Mouse (Mus musculus): Measurements from ENCODE around the gene Tent5b. TPM values are rescaled to one million over a fixed set of nuclear protein-coding genes. Genes with fewer than 3 reads are reported as not detected.

Tent5b gene
- total RNA-seq, 1 experiment from 2014 or later, result 0.12 TPM

DNA sequence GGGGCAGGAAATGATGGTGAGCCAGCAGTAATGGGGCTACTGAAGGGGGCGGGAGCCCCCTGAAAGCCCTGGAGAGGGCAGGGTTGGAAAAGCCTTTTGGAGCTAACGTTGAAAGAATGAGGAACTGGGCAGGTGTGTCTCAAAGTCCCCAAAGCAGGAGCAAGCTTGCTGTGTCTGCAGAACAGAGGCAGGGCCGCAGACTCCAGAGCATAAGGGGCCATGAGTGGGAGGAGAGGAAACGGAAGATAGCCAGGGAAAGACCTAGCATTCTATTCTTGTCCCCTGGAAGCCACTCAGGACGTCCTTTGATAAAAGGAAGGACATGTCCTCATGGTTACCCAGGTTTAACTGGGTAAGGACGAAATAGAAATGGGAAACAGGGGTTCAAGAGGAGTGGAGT is 16.7 kb upstream of the Tent5b start:
- ATAC-seq (ENCODE audit: extremely low read depth, insufficient number of reproducible peaks, low FRiP score, poor library complexity, severe bottlenecking), result no peak

GRCm38 (mm10) chr4:133468080-133468479 is 11.9 kb upstream of the Tent5b start:
- ATAC-seq (ENCODE audit: extremely low read depth, insufficient number of reproducible peaks, low FRiP score, poor library complexity, severe bottlenecking), result peak; percentile 56; the same call in 1 of the 2 replicates

DNA sequence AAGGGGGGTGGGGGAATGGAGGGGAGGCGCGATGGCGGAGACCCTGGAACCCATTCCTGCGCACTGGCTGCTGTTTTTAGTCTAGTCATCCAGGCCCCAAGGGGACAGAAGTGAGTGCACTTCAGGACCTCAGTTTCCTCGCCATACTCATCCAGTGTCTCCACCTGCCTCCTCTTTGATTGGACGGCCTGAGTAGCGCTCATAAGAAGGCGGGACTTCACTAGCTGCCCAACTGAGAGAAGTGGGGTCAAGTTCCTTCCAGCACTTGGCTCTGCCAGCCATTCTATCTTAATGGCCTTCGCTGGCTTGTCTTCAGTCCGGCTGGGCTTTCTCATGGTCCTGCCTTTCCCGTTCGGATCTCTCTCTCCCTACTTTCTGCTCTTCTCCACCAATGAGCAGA is 10.8 kb upstream of the Tent5b start:
- no peak for ATAC-seq (ENCODE audit: extremely low read depth, insufficient number of reproducible peaks, low FRiP score, poor library complexity, severe bottlenecking)

DNA sequence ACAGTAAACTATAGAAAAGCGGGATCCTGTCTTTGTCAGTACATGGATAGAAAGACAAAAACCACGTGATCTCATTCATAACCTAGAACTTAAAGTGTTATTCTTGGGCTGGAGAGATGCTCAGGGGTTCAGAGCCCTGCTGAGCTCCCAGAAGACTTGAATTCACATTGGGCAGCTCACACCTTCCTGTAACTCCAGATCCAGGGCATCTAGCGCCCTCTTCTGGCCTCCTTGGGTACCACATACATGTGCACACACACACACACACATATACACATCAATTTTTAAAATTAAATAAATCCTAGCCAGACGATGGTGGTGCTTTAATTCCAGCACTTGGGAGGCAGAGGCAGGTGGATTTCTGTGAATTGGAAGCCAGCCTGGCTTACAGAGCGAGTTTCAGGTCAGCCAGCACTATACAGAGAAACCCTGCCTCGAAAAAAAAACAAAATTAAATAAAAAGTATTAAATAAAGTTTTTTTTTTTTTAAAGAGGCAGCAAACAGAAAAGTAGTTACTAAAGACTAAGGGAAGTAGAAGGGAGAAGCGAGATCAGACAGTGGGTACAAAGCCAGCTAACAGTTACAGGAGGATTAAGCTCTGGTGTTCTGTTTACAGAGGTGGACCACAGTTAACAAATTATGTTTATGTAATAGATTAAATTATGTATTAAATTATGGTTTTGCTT is 8.7 kb upstream of the Tent5b start:
- ATAC-seq (ENCODE audit: extremely low read depth, insufficient number of reproducible peaks, low FRiP score, poor library complexity, severe bottlenecking), result no peak

- ATAC-seq (ENCODE audit: extremely low read depth, insufficient number of reproducible peaks, low FRiP score, poor library complexity, severe bottlenecking), result no peak
These were observed 6.1 kb upstream of the Tent5b start for GRCm38 (mm10) chr4:133473833-133474232.

DNA sequence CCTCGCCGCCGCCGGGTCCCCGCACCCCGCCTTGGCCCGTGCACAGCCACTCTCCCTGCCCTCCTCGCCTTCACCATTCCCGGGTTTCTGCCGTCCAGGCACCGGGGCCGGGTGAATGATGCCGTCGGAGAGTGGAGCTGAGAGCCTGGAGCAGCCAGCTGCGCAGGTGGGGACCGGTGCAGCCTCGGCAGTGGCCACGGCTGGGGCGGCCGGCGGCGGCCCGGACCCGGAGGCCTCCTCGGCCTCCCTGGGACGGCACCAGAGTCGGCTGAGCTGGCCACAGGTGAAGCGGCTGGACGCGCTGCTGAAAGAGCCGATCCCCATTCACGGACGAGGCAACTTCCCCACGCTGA is 229 bp downstream of the Tent5b start:
- no peak for ATAC-seq (ENCODE audit: extremely low read depth, insufficient number of reproducible peaks, low FRiP score, poor library complexity, severe bottlenecking)

DNA sequence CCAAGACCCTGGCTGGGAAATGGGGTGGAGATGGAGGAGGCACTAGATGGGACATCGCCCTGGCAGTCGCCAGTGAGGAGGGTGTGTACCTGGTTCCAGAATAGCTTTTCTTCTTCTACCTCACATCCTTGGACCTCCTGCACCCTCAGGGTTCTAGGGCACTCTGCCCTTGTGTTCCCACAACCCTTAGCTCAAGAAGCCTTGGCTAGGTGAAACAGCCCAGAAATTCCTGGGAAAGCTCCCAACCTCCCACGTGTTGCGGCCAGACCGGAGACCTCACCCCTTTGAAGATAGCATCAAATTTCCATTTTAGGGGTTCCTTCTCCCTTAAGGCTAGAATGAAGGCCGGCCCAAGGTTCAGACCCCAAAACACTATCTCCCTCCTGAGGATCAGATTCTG is 822 bp downstream of the Tent5b start:
- ATAC-seq (ENCODE audit: extremely low read depth, insufficient number of reproducible peaks, low FRiP score, poor library complexity, severe bottlenecking), result no peak

DNA sequence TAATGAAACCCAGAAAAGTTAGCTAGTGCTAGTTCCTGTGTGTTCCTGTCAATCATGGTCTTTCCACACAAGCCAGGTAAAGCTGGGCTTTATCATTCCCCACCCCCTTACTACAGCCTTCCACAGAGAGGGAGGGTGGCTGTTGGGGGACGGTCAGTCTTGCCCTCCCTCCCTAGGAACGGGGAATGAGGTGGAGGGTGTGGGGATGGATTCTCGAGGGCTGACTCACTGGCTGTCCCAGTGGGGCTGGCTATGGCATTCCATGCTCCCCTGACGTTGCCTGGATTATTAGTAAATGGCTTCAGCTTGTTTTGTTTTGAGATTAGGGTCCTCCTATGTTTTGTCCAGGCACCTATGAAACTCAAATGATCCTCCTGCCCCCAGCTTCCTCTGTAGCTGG is 1.6 kb downstream of the Tent5b start:
- ATAC-seq (ENCODE audit: extremely low read depth, insufficient number of reproducible peaks, low FRiP score, poor library complexity, severe bottlenecking), result no peak

- no peak for ATAC-seq (ENCODE audit: extremely low read depth, insufficient number of reproducible peaks, low FRiP score, poor library complexity, severe bottlenecking)
These were observed 2.5 kb downstream of the Tent5b start for GRCm38 (mm10) chr4:133482479-133482878.

- no peak for ATAC-seq (ENCODE audit: extremely low read depth, insufficient number of reproducible peaks, low FRiP score, poor library complexity, severe bottlenecking)
These were observed 4.5 kb downstream of the Tent5b start for GRCm38 (mm10) chr4:133484266-133485025.

- no peak for ATAC-seq (ENCODE audit: extremely low read depth, insufficient number of reproducible peaks, low FRiP score, poor library complexity, severe bottlenecking)
These were observed 5.9 kb downstream of the Tent5b start for GRCm38 (mm10) chr4:133485691-133486425.

DNA sequence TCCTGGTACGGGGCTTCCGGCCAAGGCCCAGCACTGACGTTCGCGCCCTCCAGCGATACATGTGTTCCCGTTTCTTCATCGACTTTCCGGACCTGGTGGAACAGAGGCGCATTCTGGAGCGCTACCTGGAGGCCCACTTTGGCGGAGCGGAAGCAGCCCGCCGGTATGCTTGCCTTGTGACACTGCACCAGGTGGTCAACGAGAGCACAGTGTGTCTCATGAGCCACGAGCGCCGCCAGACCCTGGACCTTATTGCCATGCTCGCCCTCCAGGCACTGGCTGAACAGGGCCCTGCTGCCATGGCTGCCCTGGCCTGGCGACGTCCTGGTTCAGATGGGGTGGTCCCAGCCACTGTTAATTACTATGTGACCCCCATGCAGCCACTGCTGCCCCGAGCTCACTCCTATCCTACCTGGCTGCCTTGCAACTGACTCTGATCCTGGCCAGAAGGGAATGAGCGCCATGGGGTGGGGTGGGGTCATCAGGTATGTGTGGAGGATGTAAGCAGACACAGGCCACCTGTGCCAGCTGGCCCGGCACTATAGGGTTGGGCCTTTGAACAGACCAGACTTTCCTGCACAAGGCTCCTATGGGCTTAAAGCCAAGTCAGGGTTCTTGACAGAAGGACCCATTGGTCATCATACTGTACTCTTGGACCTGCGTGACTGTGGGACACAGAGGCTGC is 6.9 kb downstream of the Tent5b start:
- no peak for ATAC-seq (ENCODE audit: extremely low read depth, insufficient number of reproducible peaks, low FRiP score, poor library complexity, severe bottlenecking)

GRCm38 (mm10) chr4:133488619-133489392 is 8.9 kb downstream of the Tent5b start:
- ATAC-seq (ENCODE audit: extremely low read depth, insufficient number of reproducible peaks, low FRiP score, poor library complexity, severe bottlenecking), result no peak

DNA sequence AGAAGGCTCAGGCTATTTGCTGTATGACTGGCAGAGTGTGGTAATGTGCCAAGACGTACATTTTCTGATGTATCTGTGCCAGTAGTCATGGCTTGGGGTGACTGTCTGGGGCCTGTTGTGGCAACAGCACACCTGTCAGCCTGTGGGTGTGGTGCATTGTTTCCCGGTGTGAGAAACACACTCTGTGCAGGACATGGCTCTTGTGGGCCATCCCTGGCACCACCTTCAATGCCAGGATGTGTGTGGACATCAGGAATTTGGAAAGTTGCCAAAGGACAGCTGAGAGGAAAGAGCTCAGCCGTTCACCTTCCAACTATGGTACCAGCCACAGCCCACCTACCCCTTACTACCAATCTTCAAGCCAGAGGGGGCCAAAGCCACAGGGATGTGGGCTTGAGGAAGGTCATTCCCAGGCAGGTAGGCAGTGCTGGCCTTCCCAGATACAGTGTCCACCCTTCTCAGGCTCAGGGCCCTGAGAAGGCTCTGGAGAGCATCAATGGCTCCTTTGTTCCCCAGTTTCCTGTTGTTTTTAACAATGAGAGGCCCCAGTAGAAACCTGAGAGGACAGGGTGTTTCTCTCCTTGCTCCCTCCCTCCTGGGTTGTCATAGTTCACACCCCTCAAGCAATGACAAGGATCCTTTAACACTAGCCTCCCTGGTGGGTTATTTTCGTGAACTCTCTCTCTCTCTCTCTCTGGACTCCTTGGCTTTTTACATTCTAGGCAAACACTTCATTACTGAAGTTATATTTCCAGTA is 9.7 kb downstream of the Tent5b start:
- no peak for ATAC-seq (ENCODE audit: extremely low read depth, insufficient number of reproducible peaks, low FRiP score, poor library complexity, severe bottlenecking)

DNA sequence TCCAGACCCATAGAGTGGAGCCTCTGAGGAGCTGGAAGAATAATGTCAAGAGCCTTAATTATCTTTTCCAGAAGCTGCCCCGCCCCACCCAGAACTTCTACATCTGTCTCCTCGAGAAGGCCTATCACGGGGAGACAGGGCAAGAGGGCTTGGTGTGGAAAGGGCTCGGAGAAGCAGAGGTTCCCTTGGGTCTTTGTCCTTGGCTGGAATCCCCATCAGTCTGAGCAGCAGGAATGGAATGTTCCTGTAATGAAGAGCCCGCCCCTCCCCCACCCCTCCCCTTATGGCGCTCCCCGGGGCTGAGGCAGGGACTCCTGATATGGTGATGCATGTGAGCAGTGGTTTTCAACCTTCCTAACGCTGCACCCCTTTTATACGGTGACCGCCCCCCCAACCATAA is 11.9 kb downstream of the Tent5b start:
- ATAC-seq (ENCODE audit: extremely low read depth, insufficient number of reproducible peaks, low FRiP score, poor library complexity, severe bottlenecking), result no peak

GRCm38 (mm10) chr4:133493895-133494294 is 14.0 kb downstream of the Tent5b start:
- ATAC-seq (ENCODE audit: extremely low read depth, insufficient number of reproducible peaks, low FRiP score, poor library complexity, severe bottlenecking), result no peak

- peak; percentile 83 for ATAC-seq (ENCODE audit: extremely low read depth, insufficient number of reproducible peaks, low FRiP score, poor library complexity, severe bottlenecking)
These were observed 14.5 kb downstream of the Tent5b start for GRCm38 (mm10) chr4:133494432-133494831.

DNA sequence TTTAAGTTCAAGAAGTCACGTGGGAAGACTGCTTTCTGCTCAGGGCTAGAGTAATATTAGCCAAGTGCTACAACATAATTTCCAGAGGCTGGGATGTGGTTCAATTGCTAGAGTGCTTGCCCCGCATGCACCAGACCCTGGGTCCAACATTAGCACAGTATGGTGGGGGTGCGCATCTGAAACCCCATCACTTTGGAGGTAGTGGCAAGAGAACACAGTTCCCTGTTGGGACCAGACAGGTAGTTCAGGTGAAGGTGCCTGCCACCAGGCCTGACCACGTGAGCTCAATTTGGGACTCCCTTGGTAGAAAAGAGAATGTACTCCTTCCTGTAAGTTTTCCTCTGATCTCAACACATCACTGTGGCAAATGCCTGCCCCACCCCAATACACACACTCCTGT is 14.9 kb downstream of the Tent5b start:
- no peak for ATAC-seq (ENCODE audit: extremely low read depth, insufficient number of reproducible peaks, low FRiP score, poor library complexity, severe bottlenecking)

All from neutrophil, adult 5-6 weeks (primary cell).